Mouse (Mus musculus) CD4-positive, CD25-positive, alpha-beta regulatory T cell, adult 2 months (primary cell): ENCODE measurements around the gene Lim2.

ENCODE experiments used
- DNase-seq: peaks from one replicate; pipeline ENCODE4 v3.0.0-alpha.2; 2012; ENCODE audit warnings: low read depth, low spot score

Gene Lim2

DNA sequence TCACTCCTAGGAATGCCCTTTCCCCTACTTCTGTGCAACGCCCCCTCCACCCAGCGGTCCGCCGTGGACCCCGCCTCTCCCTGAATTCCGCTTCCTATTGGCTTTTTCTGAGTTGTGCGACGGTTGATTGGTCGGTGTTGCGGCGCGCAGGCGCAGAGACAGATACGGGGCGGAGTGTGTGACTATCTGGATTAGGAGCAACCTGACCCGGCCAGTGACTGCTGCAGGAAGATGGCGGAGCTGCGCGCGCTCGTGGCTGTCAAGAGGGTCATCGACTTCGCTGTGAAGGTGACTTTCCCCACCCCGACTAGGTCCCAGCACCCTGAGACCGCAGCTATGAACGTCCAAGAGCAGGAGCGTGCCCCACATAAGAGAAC lies 16.4 kb downstream of the Lim2 start, which contains the start of the genes Etfb and Gm45233:
Gene Etfb, plus strand, starts transcription at position 167 of the 377 bp plus-strand sequence.
Gene Gm45233, plus strand, starts transcription at position 212 of the 377 bp plus-strand sequence.
- DNase-seq, result peak; percentile 95

DNA sequence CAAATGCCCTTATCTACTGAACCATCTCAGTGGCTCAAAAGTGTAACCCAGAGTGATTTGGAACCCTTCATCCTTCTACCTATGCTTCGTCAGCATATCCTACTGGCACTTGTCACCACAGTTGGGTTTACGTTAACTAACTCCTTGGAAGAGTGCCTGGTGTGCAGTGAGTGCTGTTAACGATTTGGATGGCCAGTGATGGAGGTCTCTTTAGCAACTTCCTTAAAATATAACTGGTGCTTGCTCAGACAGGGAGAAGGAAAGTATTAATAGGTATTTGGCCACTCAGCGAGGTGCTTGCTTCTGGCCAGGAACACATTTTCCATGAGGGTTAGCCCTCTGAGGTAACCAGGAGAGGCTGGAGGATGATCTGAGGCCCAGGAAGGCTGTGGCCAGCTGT lies 20.3 kb downstream of the Lim2 start:
- DNase-seq, result no peak

DNA sequence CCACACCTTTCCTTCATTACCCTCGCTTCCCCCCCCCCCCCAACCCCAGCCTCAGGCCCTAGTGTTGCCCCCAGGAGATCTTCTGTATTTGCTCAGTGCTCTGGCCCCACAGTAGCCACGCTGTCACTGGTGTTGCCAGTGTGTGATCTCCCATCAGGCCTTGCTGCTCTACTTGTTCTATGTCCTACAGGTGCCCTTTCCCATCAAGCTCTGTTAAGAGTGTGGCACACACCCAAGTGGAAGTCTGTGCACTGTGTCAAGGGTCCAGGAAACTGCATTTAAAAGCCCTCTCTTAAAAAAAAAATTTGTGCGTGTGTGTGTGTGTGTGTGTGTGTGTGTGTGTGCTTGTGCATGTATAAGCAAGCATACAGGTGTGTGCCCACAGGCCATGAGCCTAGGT lies 20.8 kb downstream of the Lim2 start:
- no peak for DNase-seq

DNA sequence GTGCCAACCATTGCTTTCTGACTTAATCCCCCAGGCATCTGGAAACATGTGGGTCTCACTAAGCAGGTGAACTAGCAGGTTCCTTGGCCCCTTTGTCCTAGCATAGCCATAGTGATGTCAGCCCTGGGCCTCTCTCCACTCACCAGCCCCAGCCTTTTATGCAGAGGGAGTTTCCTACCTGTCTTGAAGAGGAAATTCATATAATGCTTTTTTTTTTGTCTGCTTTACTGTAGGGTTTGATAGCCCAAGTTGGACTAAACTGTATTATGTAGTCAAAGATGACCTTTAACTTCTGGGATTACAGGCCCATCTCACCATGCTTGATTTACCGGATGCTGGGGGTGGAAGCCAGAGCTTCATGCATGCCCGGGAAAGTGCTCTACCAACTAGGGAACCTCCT lies 22.3 kb downstream of the Lim2 start:
- no peak for DNase-seq

DNA sequence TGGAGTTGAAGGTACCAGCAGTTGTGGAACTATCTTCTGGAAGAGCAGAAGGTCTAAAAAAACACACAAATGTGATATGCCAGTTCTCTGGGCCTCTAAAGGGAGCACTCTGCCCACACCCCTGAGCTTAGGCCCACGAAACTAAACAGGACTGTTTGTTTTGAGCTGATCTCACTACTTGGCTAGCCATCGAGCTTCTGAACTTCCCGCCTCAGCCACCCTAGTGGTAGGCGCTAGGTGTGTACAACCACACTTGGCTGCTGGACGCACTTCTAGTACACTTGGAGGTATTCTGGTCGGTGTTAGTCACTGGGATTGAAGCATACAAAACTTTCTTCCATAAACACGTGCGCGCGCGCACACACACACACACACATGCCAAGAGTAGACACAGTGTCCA lies 24.3 kb downstream of the Lim2 start:
- DNase-seq, result no peak

DNA sequence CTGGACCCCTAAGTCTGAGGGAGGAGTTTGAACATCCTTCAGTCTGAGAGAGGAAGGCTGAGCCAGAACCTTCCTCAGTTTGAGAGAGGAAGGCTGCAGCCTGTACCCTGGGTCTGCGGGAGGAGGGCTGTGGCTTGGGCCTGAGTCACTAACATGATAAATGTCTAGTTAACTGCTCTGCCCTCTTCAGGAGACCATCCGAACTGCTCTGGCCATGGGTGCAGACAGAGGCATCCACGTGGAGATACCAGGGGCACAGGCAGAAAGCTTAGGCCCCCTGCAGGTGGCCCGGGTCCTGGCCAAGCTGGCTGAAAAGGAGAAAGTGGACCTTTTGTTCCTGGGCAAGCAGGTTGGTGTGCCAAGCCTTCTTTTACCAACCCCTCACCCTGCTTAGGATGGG lies 25.1 kb downstream of the Lim2 start:
- DNase-seq, result peak; percentile 47

DNA sequence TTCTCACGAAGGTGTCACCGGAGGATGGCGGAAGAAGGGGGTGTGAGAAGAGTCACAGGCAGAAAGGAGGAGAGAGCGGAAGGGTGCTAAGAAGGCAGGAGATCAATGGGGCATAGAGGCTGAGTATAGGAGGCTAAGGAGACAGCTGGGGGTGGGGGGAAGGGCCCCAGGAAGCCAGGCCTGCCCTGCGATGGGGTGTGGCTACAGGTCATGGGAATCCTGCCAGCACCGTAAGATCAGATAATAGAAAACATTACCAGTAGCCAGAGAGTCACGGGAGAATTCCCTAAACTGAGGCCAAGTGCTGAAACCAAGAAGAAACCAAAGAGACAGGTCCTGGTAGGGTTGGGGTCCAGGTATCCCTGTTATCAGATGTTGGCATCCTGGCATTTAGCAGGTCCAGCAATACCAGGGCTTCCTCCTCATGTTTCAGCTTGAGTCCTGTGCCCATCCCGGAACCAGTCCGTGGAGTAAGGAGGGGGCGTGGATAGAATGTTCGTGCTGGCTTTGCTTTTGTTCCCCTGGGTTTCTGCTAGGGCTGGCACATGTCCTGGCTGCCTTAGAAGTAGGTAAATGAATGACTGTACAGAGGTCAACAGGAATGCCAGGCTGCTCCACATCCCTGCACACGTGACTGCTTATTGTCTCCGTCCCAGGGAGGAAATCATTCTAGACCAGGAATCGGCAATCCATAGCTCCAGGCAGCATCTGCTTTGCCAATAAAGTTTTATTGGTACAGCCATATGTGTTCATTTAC lies 26.3 kb downstream of the Lim2 start:
- DNase-seq, result no peak

DNA sequence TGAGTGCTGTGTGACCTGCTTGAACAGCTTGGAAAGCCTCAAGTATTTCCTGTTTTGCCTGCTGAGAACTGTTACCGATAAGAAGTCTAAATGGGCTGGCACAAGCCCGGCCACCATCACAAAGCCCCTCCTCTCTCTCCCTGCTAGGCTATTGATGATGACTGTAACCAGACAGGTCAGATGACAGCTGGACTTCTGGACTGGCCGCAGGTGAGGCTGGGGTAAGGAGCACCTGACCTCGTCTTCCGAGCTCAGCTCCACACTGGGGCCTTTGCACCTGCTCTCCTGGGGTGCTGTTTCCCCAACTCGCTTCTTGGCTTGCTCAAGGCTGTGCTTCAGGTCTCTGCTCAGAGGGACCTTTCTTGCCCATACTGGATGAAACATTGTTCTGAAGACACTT lies 26.9 kb downstream of the Lim2 start:
- no peak for DNase-seq

DNA sequence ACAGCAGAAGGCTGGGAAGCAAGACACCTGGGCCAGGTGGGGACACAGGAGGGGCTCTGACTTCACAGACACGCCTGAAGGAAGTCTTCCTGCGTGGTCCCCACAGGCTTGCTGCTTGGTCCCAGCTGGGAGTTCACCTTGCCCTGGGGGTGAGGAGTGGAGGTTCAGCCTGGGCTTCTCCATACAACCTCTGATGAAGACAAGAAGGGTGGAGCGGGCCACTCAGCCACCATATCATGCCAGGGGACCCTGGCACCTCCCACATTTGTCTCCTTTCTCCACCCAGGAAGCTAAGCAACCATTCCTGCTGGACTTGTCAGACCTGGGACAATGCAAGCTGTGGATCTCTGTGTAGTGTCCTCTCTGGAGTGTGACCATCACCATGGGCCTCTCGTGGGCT lies 35.4 kb downstream of the Lim2 start, which contains the start of gene Vsig10l:
Gene Vsig10l, plus strand, starts transcription at position 301 of the 400 bp plus-strand sequence.
- no peak for DNase-seq

DNA sequence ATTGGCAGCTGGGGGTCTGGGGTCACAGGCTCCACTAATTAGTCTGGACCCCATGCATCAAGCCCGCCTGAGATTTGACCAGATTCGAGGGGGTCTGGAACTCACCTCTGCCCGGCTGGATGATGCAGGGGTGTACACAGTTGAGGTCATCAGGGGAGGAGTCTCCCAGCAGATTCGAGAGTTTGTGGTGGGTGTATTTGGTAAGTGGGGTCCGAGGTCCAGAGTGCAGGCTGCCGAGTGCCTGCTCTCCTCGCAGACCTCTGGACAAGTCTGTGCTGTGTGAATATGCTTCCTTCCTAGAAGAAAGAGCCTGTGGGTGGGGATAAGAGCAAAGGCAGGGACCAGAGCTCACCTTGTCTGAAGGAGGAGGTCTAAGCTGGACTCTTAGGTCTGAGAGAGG lies 36.5 kb downstream of the Lim2 start:
- DNase-seq, result no peak

DNA sequence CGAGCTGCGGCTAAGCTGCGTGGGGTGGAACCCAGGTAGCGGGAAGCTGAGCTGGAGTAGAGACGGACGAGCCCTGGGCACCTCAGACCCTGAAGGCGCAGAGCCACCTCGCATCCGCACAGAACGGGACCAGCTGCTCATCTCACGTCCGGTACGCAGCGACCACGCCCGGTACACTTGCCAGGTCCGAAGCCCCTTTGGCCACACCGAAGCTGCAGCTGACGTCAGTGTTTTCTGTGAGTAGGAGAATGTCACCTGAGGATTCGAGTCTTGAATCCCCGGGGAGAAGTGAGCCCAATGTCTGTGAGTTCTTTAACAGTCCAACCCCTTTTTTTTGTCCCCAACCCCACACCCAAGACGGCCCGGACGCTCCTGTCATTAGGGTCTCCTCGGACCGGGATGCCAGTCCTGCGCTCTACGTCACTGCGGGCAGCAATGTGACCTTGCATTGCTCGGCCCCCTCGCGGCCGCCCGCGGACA lies 37.4 kb downstream of the Lim2 start:
- peak; percentile 47 for DNase-seq

DNA sequence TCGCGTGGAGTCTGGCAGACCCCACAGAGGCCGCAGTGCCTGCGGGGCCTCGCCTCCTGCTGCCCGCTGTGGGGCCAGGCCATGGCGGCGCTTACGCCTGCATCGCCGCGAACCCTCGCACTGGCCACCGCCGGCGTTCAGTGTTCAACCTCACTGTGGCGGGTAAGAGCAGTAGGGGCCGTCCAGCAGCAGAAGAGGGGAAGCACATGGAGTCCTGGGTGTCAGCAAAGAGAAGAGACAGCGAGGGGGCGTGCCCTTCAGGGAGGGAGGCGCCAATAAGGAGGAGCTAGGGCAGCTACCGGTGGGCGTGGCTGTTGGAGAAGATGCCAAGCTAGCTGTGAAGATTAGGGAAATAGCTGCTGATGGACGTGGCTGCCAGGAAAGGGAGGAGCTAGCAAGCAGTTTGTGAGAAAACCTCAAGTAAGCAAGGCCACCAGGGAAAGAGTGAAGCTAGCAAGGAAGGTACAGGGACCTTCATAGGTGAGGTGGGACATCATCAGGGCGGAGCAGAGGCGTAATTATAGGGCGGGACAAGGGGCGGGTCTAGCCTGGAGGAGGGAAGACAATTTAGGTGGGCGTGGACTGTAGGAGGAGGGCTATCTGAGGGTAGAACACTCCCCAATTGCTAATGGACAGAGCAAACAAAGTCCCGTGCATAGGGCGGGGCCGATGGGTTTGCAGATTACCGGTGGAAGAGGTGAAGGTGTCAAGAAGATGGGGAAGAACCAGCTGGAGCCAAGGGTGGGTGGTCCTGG lies 38.1 kb downstream of the Lim2 start:
- DNase-seq, result peak; percentile 95

DNA sequence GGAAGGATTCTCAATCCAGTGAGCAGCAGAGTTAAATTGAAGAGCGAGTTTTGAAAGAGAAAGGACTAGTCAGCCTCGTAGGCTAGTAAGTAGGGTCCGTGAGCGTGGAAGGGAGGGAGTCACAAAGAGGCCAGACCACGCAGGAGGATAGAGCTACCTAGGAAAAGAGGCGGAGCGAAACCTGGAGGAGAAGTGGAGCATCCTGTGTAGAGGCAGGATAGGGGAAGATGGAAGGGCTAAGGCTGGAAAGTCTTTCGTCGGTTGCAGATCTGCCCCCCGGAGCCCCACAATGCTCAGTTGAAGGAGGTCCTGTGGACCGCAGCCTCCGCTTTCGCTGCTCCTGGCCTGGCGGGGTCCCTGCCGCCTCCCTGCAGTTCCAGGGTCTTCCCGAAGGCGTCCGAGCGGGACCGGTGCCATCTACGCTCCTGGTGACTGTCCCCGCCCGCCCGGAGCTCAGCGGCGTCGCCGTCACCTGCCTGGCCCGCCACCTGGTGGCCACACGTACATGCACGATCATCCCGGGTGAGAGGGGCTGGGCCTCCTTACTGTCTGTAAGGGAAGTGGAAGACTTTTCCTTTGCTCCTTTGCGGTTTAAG lies 38.7 kb downstream of the Lim2 start:
- peak; percentile 94 for DNase-seq

DNA sequence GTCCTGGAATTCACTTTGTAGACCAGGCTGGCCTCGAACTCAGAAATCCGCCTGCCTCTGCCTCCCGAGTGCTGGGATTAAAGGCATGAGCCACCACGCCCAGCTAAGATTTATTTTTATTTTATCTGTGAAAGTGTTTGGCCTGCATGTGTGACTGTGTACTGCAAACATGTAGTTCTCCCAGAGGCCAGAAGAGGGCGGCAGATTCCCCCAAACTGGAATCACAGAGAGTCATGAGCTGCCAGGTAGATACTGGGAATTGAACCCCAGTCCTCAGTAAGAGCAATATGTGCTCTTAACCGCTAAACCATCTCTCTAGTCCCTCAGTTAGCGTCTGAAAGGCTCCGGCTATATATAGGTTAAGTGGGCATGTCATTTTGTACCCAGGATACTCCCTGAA lies 42.9 kb downstream of the Lim2 start:
- peak; percentile 78 for DNase-seq

DNA sequence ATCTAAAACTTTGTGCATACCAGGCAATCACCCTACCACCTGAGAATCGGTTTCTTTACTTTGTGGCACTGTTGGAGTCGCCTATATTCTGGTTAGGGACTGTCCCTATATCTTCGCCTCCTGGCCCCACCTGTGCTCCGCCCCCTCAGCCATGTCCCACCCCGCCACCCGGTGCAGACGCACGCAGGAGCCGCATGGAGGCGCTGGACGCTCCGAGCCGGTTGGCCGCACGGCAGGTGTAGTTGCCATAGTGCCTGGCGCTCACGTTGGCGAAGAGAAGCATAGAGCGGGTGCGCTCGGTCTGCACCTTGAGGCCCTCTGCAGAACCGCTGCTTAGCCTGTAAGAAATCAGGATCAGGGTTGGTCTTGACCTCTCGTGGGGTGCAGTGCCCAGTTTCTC lies 48.2 kb downstream of the Lim2 start:
- DNase-seq, result peak; percentile 81

DNA sequence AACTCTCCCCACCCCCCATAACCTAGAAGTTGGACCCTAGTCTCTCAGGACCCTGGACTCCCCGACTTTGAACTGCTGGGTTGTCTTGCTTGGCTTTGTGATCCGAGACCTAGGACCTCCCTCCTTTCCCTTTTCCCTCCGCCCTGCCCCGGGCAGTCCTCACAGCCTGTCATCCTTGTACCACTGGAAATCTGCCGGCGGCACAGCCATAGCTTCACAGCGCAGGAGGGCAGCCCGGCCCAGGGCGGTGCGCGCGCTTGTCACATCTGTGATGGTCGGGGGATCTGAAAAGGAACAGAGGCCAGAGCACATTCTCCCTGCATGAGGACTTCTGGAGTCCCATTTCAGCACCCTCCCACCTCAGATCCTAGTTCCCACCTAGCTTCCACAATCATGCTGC lies 48.9 kb downstream of the Lim2 start:
- DNase-seq, result no peak

DNA sequence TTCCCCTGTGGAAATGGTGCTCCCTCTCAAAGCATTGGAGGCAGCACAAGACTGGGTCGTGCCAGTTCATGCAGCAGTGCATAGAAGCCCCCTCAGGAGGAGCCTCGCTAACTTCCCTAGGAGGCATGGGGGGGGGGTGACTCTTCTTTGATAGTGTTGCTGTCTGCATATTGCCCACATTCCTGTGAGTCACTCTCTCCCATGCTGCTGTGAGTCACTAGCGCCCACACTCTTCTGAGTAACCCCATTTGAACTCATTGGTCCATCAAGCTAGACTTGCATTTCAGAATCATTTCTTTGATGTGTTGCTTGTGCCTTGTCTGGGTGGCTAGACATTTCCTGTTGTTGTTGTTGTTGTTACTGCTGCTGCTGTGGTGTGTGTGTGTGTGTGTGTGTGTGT lies 53.7 kb downstream of the Lim2 start:
- peak; percentile 70 for DNase-seq

DNA sequence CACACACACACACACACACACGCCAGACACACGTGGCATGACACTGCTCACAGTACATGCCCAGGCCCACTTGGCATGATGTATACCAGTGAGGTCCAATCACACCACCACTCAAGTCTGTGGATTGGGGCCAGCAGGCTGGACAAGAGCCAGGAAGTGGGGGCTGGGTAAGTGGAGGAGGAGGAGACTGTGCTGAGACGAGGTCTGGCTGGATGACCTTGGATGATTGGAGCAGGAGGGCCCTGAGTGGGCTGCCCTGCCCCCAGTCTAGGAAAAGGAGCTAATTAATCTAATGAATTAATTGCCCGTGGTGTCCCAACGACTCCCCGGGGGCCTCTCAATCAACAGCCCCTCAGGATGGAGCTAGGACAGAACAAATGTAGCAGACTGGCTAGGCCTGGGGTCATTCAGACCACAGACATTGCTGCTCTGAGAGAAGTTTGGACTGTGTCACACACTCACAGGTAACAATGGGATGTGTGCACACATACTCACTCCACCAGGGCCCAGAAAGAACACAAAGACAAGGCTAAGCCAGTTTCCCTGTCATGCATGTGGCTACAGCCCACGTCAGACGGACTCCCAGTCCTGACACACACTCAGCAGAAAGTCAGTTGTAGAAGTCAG lies 54.7 kb downstream of the Lim2 start:
- no peak for DNase-seq

DNA sequence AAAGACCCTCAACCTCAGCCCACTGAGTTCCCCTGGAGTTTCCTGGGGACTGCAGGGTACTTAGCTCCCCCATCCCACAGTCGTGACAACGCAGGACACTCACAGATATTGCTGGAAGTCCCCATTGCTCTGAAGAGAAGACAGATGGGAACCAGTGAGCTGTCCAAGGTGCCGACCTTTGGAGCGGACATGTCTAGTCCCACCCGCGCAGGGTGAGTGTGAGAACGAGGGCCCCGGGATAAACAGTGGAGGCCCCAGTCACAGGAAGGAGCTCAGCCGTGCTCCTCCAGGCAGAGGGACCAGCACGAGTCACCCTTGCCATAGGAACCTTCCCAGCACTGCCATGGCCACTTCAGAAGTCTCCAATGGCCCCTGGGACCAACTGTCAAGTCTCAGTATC lies 55.8 kb downstream of the Lim2 start:
- DNase-seq, result no peak
